Mouse (Mus musculus): Measurements from ENCODE around the gene Dock8. TPM values are rescaled to one million over a fixed set of nuclear protein-coding genes. Genes with fewer than 3 reads are reported as not detected.

Dock8 gene
- total and polyA plus RNA-seq, 3 experiments = 16.1 to 30.1 TPM; not detected in 1

- H3K27me3 ChIP-seq (ENCODE audit: control insufficient read depth in 1 of 2, insufficient read depth in 2 of 2, low read length in 2 of 2) = no peaks in the 10 kb centered on the region
- H3K9me3 ChIP-seq (replicated peaks; ENCODE audit: insufficient read depth, low read length) = no peaks in the 10 kb centered on the region
- H3K27ac ChIP-seq (ENCODE audit: control insufficient read depth, low read depth, low read length) = no peak overlapping the region
- H3K4me3 ChIP-seq (ENCODE audit: control insufficient read depth in 1 of 2, insufficient read depth in 1 of 2, low read depth in 2 of 2, low read length in 2 of 2) = no peak overlapping the region
- H3K79me2 ChIP-seq (ENCODE audit: control insufficient read depth, insufficient read depth, low read length, poor library complexity) = no peaks in the 10 kb centered on the region
- no peak for DNase-seq (ENCODE audit: low read depth, low spot score)
- no peak overlapping the region for H3K9ac ChIP-seq (ENCODE audit: control insufficient read depth, low read depth, low read length, poor library complexity, severe bottlenecking)
- H3K36me3 ChIP-seq (ENCODE audit: control insufficient read depth in 1 of 2, insufficient read depth in 2 of 2, low read length in 2 of 2) = peaks cover 11 to 25% of the 10 kb centered on the region in 2 experiments
- TF ChIP-seq TCF12 (IDR thresholded peaks at IDR 0.05; ENCODE audit: low read depth, low read length) = no peak
- no peak for TF ChIP-seq USF1 (IDR thresholded peaks at IDR 0.05; ENCODE audit: low read depth, low read length)
- TF ChIP-seq RCOR1 (IDR thresholded peaks at IDR 0.05; ENCODE audit: low read depth, low read length) = no peak
- no peak for TF ChIP-seq RAD21 (IDR thresholded peaks at IDR 0.05; ENCODE audit: low read depth, low read length)
- no peak for TF ChIP-seq GABPA (IDR thresholded peaks at IDR 0.05; ENCODE audit: low read depth, low read length)
- no peak for TF ChIP-seq SIN3A (IDR thresholded peaks at IDR 0.05; ENCODE audit: low read length)
- no peak for TF ChIP-seq MAZ (IDR thresholded peaks at IDR 0.05; ENCODE audit: low read depth, low read length)
- no peak for TF ChIP-seq POLR2AphosphoS5 (IDR thresholded peaks at IDR 0.05; ENCODE audit: borderline replicate concordance, low read depth, low read length)
- no peak for TF ChIP-seq EP300 (IDR thresholded peaks at IDR 0.05; ENCODE audit: low read depth in 1 of 2, low read length in 2 of 2)
- no peak for TF ChIP-seq JUND (IDR thresholded peaks at IDR 0.05; ENCODE audit: low read depth, low read length)
- TF ChIP-seq TAL1 (IDR thresholded peaks at IDR 0.05; ENCODE audit: low read length) = no peak
- no peak for TF ChIP-seq POLR2AphosphoS2 (IDR thresholded peaks at IDR 0.05; ENCODE audit: low read length)
- no peak for TF ChIP-seq MAFK (IDR thresholded peaks at IDR 0.05; ENCODE audit: borderline replicate concordance, low read depth, low read length)
- TF ChIP-seq CTCF (IDR thresholded peaks at IDR 0.05 in 2 of 3, conservative IDR thresholded peaks at IDR 0.05 in 1 of 3; ENCODE audit: control insufficient read depth in 1 of 3, insufficient read depth in 1 of 3, low read depth in 2 of 3, low read length in 3 of 3, poor library complexity in 1 of 3, severe bottlenecking in 1 of 3) = no peak
- TF ChIP-seq CHD2 (IDR thresholded peaks at IDR 0.05; ENCODE audit: low read length) = no peak
- no peak for TF ChIP-seq ZC3H11A (IDR thresholded peaks at IDR 0.05; ENCODE audit: low read depth, low read length)
- TF ChIP-seq E2F4 (IDR thresholded peaks at IDR 0.05; ENCODE audit: borderline replicate concordance, low read depth, low read length) = no peak
- TF ChIP-seq TBP (IDR thresholded peaks at IDR 0.05; ENCODE audit: low read depth, low read length) = no peak
- no peak for TF ChIP-seq UBTF (IDR thresholded peaks at IDR 0.05; ENCODE audit: borderline replicate concordance, insufficient read depth, low read depth, low read length)
- no peak for TF ChIP-seq MYC (IDR thresholded peaks at IDR 0.05; ENCODE audit: low read depth, low read length)
- H3K4me1 ChIP-seq (ENCODE audit: control insufficient read depth in 1 of 2, insufficient read depth in 2 of 2, low read length in 2 of 2) = peaks cover 4 to 7% of the 10 kb centered on the region in 2 experiments; a peak in 3 of 4 replicates
Observed at GRCm38 (mm10) chr19:25136171-25136570, 136.8 kb downstream of the Dock8 start.

Measured in MEL (cell line).